Comparison of ENCODE assay signal across 8 mouse cellular contexts in genomic region chr2:158711929-158712751, GRCm38 (mm10). TPM values are rescaled to one million over a fixed set of nuclear protein-coding genes. Genes with fewer than 3 reads are reported as not detected.
DNase-seq lines count a peak whose midpoint lies in the region; ATAC-seq lines count a peak whose summit lies in the region.

No protein-coding gene starts in this region.

- ATAC-seq in frontal cortex, adult (ENCODE audit: low TSS enrichment): peak; percentile 60

- DNase-seq in frontal cortex, postnatal 14 days (ENCODE audit: low spot score in 2 of 2): no peak
- DNase-seq in thymus, adult 18-20 months: peak; percentile 41 to 69
- DNase-seq in thymus, postnatal 10 days (ENCODE audit: low spot score in 2 of 2): no peak
- DNase-seq in kidney, postnatal 4 days: peak; percentile 49 to 64
- DNase-seq in right cerebral cortex, postnatal 10 days (ENCODE audit: low spot score in 2 of 2): peak; percentile 62 to 65
- no peak for DNase-seq in ovary, postnatal 14 days (ENCODE audit: low spot score)
- no peak for DNase-seq in gastrocnemius, postnatal 4 days (ENCODE audit: low spot score in 2 of 2)

RNA-seq across cellular contexts. Expression of gene Ppp1r16b, which starts 46.9 kb away (rescaled TPM):
- 1 to 10 TPM; 8.3 to 9.1 TPM for total RNA-seq in gastrocnemius, postnatal 4 days (2021)

RNA-seq across cellular contexts. Expression of gene Fam83d, which starts 55.8 kb away (rescaled TPM):
- 1 to 10 TPM; 9.3 to 9.8 TPM for total RNA-seq in gastrocnemius, postnatal 4 days (2021)

Comparison
In these comparisons a context has a peak if more than half of its experiments do, and no peak if none do; other contexts are left out.
1. DNase-seq: peak in thymus, adult 18-20 months (2 of 2), kidney, postnatal 4 days (2 of 2) and right cerebral cortex, postnatal 10 days (2 of 2); none in frontal cortex, postnatal 14 days (0 of 2), thymus, postnatal 10 days (0 of 2), ovary, postnatal 14 days (single experiment) and gastrocnemius, postnatal 4 days (0 of 2).